Mouse (Mus musculus): ENCODE measurements around the gene Gm28048.

Gene Gm28048

DNA sequence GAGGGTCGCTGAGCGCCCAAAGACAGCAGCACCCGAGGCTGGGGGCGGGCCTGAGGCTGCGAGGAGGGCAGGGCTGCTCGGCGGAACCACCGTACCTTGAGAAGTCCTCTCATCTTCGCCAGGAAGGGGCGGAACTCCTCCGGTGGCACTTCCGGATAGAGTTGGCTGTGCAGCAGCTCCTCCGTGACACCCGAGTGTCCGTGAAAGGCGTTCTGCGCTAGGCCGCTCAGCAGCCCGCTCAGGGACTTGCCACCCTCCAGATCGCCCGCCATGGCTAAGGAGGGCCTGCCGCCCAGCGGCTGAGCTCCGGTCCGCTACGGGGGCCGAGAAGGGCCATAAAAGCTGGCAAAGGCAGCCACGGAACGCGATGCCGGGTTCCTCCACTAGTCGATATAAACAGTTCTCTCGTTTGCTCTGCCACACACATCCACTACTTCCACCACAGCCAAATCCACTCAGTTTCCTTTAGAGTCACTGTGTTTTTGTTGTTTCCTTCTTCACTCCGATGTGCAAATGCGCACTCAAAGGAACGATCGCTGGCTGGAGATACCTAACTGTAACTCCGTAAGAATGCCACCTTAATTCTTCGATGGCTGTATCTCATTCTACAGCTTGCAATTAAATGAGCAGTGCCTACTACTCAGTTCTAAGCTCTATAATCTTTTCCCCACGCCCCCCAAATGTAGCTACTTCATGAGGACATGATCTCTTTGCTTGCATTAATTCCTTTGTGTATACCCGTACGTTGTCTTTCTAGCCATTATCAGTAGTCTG, at the start of gene Gm28048, which contains the start of gene Commd1:
Gm28048 (minus strand) TSS at position 107 of the 774 bp plus-strand sequence.
Commd1 (minus strand) TSS at position 399 of the 774 bp plus-strand sequence.
- DNase-seq (ENCODE audit: low read depth, low spot score), result peak; percentile 95

GRCm38 (mm10) chr11:23029399-23029798, 47.5 kb upstream of the Gm28048 start:
- DNase-seq (ENCODE audit: low read depth, low spot score), result no peak

DNA sequence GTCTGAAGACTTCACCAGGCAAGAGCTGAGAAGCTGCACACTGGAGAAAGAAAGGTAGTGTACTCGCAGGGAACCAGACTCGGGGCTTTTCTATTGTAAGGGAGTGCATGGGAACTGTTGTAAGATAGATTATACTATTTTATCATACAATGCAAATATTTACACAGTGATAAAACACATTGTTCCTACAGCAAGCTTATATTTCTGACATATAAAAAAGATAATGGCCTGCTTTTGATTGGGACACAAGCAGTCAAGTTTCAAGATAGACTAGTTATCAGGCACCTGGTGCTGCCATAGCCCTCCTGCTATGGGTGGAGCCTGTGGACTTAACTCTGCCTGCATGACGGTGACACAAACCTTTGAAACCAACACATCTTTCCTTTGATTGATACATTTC, 47.1 kb upstream of the Gm28048 start:
- DNase-seq (ENCODE audit: low read depth, low spot score), result no peak

- no peak for DNase-seq (ENCODE audit: low read depth, low spot score)
Observed at GRCm38 (mm10) chr11:23024169-23024568, 42.3 kb upstream of the Gm28048 start.

- no peak for DNase-seq (ENCODE audit: low read depth, low spot score)
Observed at GRCm38 (mm10) chr11:23023155-23023554, 41.3 kb upstream of the Gm28048 start.

- DNase-seq (ENCODE audit: low read depth, low spot score), result no peak
Observed at GRCm38 (mm10) chr11:23020841-23021240, 39.0 kb upstream of the Gm28048 start.

DNA sequence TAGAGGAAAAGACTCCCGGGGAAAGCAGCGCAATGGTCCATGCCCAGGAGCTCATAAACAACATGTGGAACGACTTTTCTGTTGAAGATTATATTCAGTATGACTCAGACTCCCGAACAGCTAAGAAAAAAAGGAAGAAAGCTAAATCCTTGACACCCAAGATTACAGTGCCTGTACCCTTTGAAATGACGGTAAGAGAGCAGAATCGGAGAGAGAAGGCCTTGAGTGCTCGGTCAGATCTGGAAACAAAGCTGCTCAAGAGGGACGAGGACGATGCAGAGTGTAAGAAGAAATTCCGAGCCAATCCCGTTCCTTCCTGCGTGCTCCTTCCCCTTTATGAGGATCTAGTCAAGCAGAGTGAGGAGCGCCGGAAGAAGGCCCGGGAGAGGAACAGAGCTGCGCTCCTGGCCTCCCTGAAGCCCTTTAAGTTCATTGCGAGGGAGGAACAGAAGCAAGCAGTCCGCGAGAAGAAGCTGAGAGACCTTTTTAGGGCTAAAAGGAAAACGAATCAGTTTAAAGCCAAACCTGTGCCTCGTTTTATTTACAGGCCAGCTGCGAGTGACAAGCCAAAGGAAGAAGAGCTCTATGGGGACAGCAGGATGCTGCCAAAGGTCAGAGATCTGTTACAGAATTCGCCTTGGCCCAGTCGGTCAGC, 38.4 kb upstream of the Gm28048 start:
- DNase-seq (ENCODE audit: low read depth, low spot score), result peak; percentile 53

GRCm38 (mm10) chr11:23017943-23018342, 36.1 kb upstream of the Gm28048 start:
- peak; percentile 43 for DNase-seq (ENCODE audit: low read depth, low spot score)

DNA sequence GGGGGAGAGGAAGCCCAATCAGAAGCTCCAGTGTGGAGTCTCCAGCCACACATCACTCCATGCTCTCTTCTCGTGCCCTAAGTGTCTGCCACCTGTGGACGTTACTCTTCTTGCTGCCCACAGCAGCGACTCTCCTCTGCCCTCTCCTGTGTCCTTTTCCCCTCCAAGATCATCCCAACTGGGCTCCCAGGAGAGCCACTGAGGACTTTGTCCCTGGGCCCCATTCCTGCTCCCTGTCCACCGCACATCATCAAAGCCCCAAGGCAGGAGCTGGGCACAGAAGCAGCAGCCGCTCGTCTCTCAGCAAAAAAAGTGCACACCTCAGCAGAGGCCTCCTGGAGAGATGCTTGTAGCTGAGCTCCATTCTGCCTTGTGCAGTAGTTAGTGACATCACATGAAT, 33.1 kb upstream of the Gm28048 start:
- DNase-seq (ENCODE audit: low read depth, low spot score), result no peak

DNA sequence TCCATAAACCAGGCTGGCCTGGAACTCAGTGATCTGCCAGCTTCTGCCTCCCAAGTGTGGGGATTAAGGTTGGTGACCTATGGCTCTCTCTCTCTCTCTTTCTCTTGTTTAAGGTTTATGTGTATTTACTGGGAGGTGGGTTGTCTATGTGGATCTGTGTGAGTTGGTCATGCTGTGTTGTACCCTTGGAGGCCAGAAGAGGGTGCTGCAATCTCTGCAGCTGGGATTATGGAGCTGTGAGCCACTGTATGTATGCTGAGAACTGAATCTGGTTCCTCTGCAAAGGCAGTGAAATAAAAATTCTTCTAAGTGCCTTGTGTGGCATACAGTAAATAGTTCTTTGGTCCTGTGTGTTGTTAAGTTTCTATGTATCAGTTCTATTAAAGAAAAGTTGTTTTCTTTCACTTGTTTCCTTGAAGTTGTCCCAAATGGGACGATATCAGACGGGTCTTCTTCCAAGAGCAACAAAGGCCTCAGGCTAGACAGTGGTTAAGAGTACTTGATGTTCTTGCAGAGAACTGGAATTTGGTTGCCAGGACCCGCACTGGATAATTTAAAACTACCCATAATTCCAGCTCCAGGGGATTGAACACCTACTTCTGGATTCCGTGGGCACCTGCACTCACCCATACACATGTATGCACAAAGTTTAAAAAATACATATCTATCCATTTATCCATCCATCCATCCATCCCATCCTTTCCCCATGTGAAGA, 31.8 kb upstream of the Gm28048 start:
- DNase-seq (ENCODE audit: low read depth, low spot score), result peak; percentile 70

GRCm38 (mm10) chr11:23013096-23013495, 31.2 kb upstream of the Gm28048 start:
- DNase-seq (ENCODE audit: low read depth, low spot score), result no peak

DNA sequence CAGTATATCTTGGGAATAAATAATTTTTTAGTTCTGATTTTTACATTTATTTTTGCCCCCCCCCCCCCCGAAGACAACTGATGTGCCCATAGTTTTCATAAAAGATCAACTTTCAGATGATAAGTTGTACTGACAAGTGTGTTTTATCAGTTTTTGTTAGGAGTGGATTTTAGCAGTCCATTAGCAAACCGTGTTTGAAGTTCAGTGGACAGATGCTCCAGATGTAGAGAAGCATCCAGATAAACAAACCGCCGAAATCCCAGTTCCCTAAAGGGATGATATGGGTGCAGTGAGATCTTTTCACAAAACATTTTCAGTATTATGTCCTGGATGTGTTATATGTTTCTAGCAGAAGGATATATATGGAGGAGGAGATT, 26.9 kb upstream of the Gm28048 start:
- no peak for DNase-seq (ENCODE audit: low read depth, low spot score)

- DNase-seq (ENCODE audit: low read depth, low spot score), result peak; percentile 92
Observed at GRCm38 (mm10) chr11:23008181-23008823, 26.4 kb upstream of the Gm28048 start.

GRCm38 (mm10) chr11:23007481-23008180, 25.7 kb upstream of the Gm28048 start, which contains the start of gene Fam161a:
Gene Fam161a (plus strand): TSS chr11:23007531.
- DNase-seq (ENCODE audit: low read depth, low spot score), result peak; percentile 98

GRCm38 (mm10) chr11:23007166-23007480, 25.2 kb upstream of the Gm28048 start:
- DNase-seq (ENCODE audit: low read depth, low spot score), result no peak

DNA sequence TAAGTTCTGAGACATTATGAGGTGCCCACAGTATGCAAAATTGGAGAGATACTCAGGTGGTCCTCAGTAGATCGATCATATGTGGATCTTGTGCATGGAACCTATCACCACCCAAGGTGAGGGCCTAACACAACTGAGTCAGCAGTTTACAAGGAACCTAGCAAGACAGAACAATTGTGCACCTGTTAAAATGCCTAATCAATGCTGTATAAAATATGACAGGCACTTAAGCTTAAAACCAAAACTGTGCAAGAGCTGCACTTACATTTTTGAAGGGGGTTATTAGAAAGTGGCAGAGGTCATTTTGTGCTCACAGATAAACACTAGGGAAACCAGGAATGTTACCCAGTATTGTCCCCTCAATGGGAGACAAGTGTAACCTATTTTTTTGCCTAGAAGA, 23.4 kb upstream of the Gm28048 start:
- no peak for DNase-seq (ENCODE audit: low read depth, low spot score)

- no peak for DNase-seq (ENCODE audit: low read depth, low spot score)
Observed at GRCm38 (mm10) chr11:22998308-22998707, 16.4 kb upstream of the Gm28048 start.

- DNase-seq (ENCODE audit: low read depth, low spot score), result no peak
Observed at GRCm38 (mm10) chr11:22995461-22995860, 13.6 kb upstream of the Gm28048 start.

- DNase-seq (ENCODE audit: low read depth, low spot score), result no peak
Observed at GRCm38 (mm10) chr11:22994271-22994670, 12.4 kb upstream of the Gm28048 start.

GRCm38 (mm10) chr11:22991218-22991835, 9.4 kb upstream of the Gm28048 start:
- peak; percentile 25 for DNase-seq (ENCODE audit: low read depth, low spot score)
